Mouse (Mus musculus): ENCODE results near the gene Lair1. TPM values are rescaled to one million over a fixed set of nuclear protein-coding genes. Genes with fewer than 3 reads are reported as not detected.

The Lair1 gene
- polyA plus RNA-seq (2012; rRNA removed), result 0.92 and 1.3 TPM in 2 replicates

GRCm38 (mm10) chr7:4063013-4063412, at the start of gene Lair1:
Lair1 (minus strand) TSS chr7:4063204.

Other genes with a start within 250 kb of the Lair1 start
- not detected in 2 replicates for gene Gm15448, start 237.5 kb downstream of the Lair1 start, polyA plus RNA-seq (2012; rRNA removed)
- 0.01 and 0.02 TPM in 2 replicates for gene Pira2, start 218.2 kb downstream of the Lair1 start, polyA plus RNA-seq (2012; rRNA removed)
- gene Gm14548, start 165.1 kb downstream of the Lair1 start, polyA plus RNA-seq (2012; rRNA removed), result not detected in 2 replicates
- 0.02 TPM in 1 of 2 replicates, not detected in the other for gene Lilra6, start 147.7 kb downstream of the Lair1 start, polyA plus RNA-seq (2012; rRNA removed)
- gene Ttyh1, start 56.2 kb upstream of the Lair1 start, polyA plus RNA-seq (2012; rRNA removed), result 77.1 and 112 TPM in 2 replicates
- 193 and 308 TPM in 2 replicates for gene Leng8, start 73.8 kb upstream of the Lair1 start, polyA plus RNA-seq (2012; rRNA removed)
- 1.9 and 2.0 TPM in 2 replicates for gene Leng9, start 87.2 kb upstream of the Lair1 start, polyA plus RNA-seq (2012; rRNA removed)
- 16.1 and 27.1 TPM in 2 replicates for gene Cdc42ep5, start 101.7 kb upstream of the Lair1 start, polyA plus RNA-seq (2012; rRNA removed)
- gene Lilra5, start 174.6 kb upstream of the Lair1 start, polyA plus RNA-seq (2012; rRNA removed), result not detected in 2 replicates

All from central nervous system, embryonic 11.5 days (tissue).